ENCODE assay signal across 12 mouse cellular contexts in genomic region chr2:119408733-119409132, GRCm38 (mm10). TPM values are rescaled to one million over a fixed set of nuclear protein-coding genes. Genes with fewer than 3 reads are reported as not detected.
A peak's percentile ranks its signal among the peaks of the same experiment; 100 is the strongest.
DNase-seq lines count a peak whose midpoint lies in the region; ATAC-seq and TF ChIP-seq lines count a peak whose summit lies in the region.
"Had no signal": no experiment of that assay in that cellular context is flagged by ENCODE, and none has a peak within 500 bp of the region (broad histone marks: within the 10 kb centered on the region; RNA-seq: fewer than 3 reads in every experiment).

No protein-coding gene starts in this region.

- H3K9me3 ChIP-seq in hindbrain, embryonic 15.5 days: no peaks in the 10 kb centered on the region
- H3K9me3 ChIP-seq in hindbrain, embryonic 10.5 days: no peaks in the 10 kb centered on the region
- H3K9me3 ChIP-seq in lung, embryonic 14.5 days (ENCODE audit: low read depth, low read length): no peaks in the 10 kb centered on the region
- H3K9me3 ChIP-seq in hindbrain, embryonic 16.5 days (ENCODE audit: control insufficient read depth, low read length): no peaks in the 10 kb centered on the region
- H3K9me3 ChIP-seq: liver, embryonic 15.5 days had no signal

- no peak overlapping the region for H3K4me2 ChIP-seq in hindbrain, embryonic 15.5 days
- H3K4me2 ChIP-seq in lung, embryonic 14.5 days: no peak overlapping the region
- H3K4me2 ChIP-seq in hindbrain, embryonic 16.5 days (ENCODE audit: low read length): no peak overlapping the region
- H3K4me2 ChIP-seq: liver, embryonic 15.5 days had no signal

- intact Hi-C loops in gastrocnemius, adult 2 months (cut with DNase I): no loop called here

- DNase-seq in gastrocnemius, adult 2 months: no peak
- no peak for DNase-seq in gastrocnemius, postnatal 25 days
- DNase-seq in hindbrain, embryonic 10.5 days (ENCODE audit: low spot score): no peak
- peak; percentile 7 for DNase-seq in lung, embryonic 14.5 days
- DNase-seq in lung, adult 18-20 months: no peak
- no peak for DNase-seq in c-Kit-positive CD71-positive TER-119-positive erythroid progenitor cells, embryonic 14.5 days (ENCODE audit: low spot score)
- DNase-seq: cerebellum, adult 9-10 months; right cerebral cortex, postnatal 14 days; thymus, postnatal 4 days had no signal

- no peak for TF ChIP-seq CTCF in gastrocnemius, adult 2 months (IDR thresholded peaks at IDR 0.05)
- no peak for TF ChIP-seq CTCF in lung, embryonic 14.5 days (IDR thresholded peaks at IDR 0.05; ENCODE audit: low read depth)

- H3K4me3 ChIP-seq in gastrocnemius, adult 2 months: no peak overlapping the region
- H3K4me3 ChIP-seq in hindbrain, embryonic 15.5 days: no peak overlapping the region
- H3K4me3 ChIP-seq in hindbrain, embryonic 10.5 days: no peak overlapping the region
- no peak overlapping the region for H3K4me3 ChIP-seq in lung, embryonic 14.5 days (ENCODE audit: low read depth, low read length)
- H3K4me3 ChIP-seq in hindbrain, embryonic 16.5 days (ENCODE audit: low read length): no peak overlapping the region
- H3K4me3 ChIP-seq: liver, embryonic 15.5 days had no signal

- H3K27me3 ChIP-seq in hindbrain, embryonic 15.5 days: no peaks in the 10 kb centered on the region
- H3K27me3 ChIP-seq in hindbrain, embryonic 10.5 days (ENCODE audit: insufficient read depth, poor library complexity, severe bottlenecking): no peaks in the 10 kb centered on the region
- no peaks in the 10 kb centered on the region for H3K27me3 ChIP-seq in lung, embryonic 14.5 days (ENCODE audit: insufficient read depth, low read length)
- no peaks in the 10 kb centered on the region for H3K27me3 ChIP-seq in hindbrain, embryonic 16.5 days (replicated peaks; ENCODE audit: control insufficient read depth, insufficient read depth, low read length)
- H3K27me3 ChIP-seq: liver, embryonic 15.5 days had no signal

- no peak overlapping the region for H3K9ac ChIP-seq in hindbrain, embryonic 15.5 days
- H3K9ac ChIP-seq in lung, embryonic 14.5 days: no peak overlapping the region
- H3K9ac ChIP-seq in hindbrain, embryonic 16.5 days (ENCODE audit: low read depth, low read length): no peak overlapping the region
- H3K9ac ChIP-seq: liver, embryonic 15.5 days had no signal

- peaks cover 45% of the 10 kb centered on the region for H3K36me3 ChIP-seq in hindbrain, embryonic 15.5 days
- peaks cover 94% of the 10 kb centered on the region for H3K36me3 ChIP-seq in hindbrain, embryonic 10.5 days
- peaks cover 76% of the 10 kb centered on the region for H3K36me3 ChIP-seq in lung, embryonic 14.5 days (ENCODE audit: insufficient read depth)
- peaks cover 16% of the 10 kb centered on the region for H3K36me3 ChIP-seq in hindbrain, embryonic 16.5 days (ENCODE audit: control insufficient read depth, insufficient read depth, low read length)

- H3K4me1 ChIP-seq in hindbrain, embryonic 15.5 days (replicated peaks): peaks cover 8% of the 10 kb centered on the region; the same call in 1 of the 2 replicates
- H3K4me1 ChIP-seq in hindbrain, embryonic 10.5 days (replicated peaks): no peaks in the 10 kb centered on the region
- H3K4me1 ChIP-seq in lung, embryonic 14.5 days (ENCODE audit: insufficient read depth): no peaks in the 10 kb centered on the region
- no peaks in the 10 kb centered on the region for H3K4me1 ChIP-seq in hindbrain, embryonic 16.5 days (ENCODE audit: control insufficient read depth, insufficient read depth, low read depth, low read length)

- peak overlapping the region; percentile 73 for H3K27ac ChIP-seq in gastrocnemius, adult 2 months
- H3K27ac ChIP-seq in hindbrain, embryonic 15.5 days (replicated peaks): peak overlapping the region; percentile 69
- no peak overlapping the region for H3K27ac ChIP-seq in hindbrain, embryonic 10.5 days
- peak overlapping the region; percentile 51; the same call in 1 of the 2 replicates for H3K27ac ChIP-seq in lung, embryonic 14.5 days (ENCODE audit: low read depth)
- 0 out of 2 replicates have a peak overlapping the region, but pooled peaks have one; percentile 37 for H3K27ac ChIP-seq in hindbrain, embryonic 16.5 days (ENCODE audit: low read depth, low read length)

- ATAC-seq in hindbrain, embryonic 15.5 days (ENCODE audit: low FRiP score, low read depth): no peak
- ATAC-seq in lung, embryonic 14.5 days (ENCODE audit: insufficient read depth): peak; percentile 60
- no peak for ATAC-seq in hindbrain, embryonic 16.5 days

RNA-seq across cellular contexts. Expression of gene Chac1, which starts 57.7 kb away (rescaled TPM):
- total RNA-seq in gastrocnemius, adult 2 months (2021): 10 to 100 TPM; 30.1 to 90.4 TPM
- total RNA-seq in gastrocnemius, postnatal 25 days (2021): 10 to 100 TPM; 14.2 to 69.5 TPM
- 10.7 and 11.6 TPM in 2 replicates for polyA plus RNA-seq in hindbrain, embryonic 15.5 days (2015; fragmentation: Nextera tagmentation; extraction: Ambion mirVana)
- 0.67 and 0.81 TPM in 2 replicates for polyA plus RNA-seq in hindbrain, embryonic 10.5 days (2016; fragmentation: Nextera tagmentation; extraction: Ambion mirVana)
- 0.64 and 0.70 TPM in 2 replicates for polyA plus RNA-seq in lung, embryonic 14.5 days (2014; fragmentation: Nextera tagmentation; extraction: Ambion mirVana)
- 12.3 and 14.9 TPM in 2 replicates for polyA plus RNA-seq in hindbrain, embryonic 16.5 days (2015; fragmentation: Nextera tagmentation; extraction: Ambion mirVana)
